Mouse (Mus musculus): ENCODE measurements around the gene Nkx2-5.

- TF ChIP-seq CTCF (conservative IDR thresholded peaks at IDR 0.05; ENCODE audit: insufficient read depth, insufficient read length, low read depth, low read length), result no peak
- no peak for TF ChIP-seq POLR2A (IDR thresholded peaks at IDR 0.05; ENCODE audit: low read depth, low read length)
Measured at GRCm38 (mm10) chr17:26834302-26834965, 10.4 kb downstream of the Nkx2-5 start.
